Mouse (Mus musculus) layer of hippocampus, postnatal 36 days (tissue): ENCODE data around the gene Uevld. TPM values are rescaled to one million over a fixed set of nuclear protein-coding genes. Genes with fewer than 3 reads are reported as not detected.
A peak's percentile ranks its signal among the peaks of the same experiment; 100 is the strongest.
"Not testable (repeated sequence)": the region's sequence is repeated elsewhere in the genome, so short reads cannot be mapped to it uniquely, and the experiment has no call there.

Experiments
- DNase-seq, 2 experiments: peaks; one replicate each; pipeline ENCODE4 v3.0.0; 2022
- total RNA-seq, 2 experiments: library from RNA; stranded (reverse); gene quantifications; 2 replicates each; pipeline ENCODE4 v1.2.3; 2021

Uevld gene
- total RNA-seq = 10 to 100 TPM; 15.5 to 18.3 TPM

GRCm38 (mm10) chr7:46957831-46958691, at the start of gene Uevld:
TSS of gene Uevld (minus strand) at chr7:46958527.
- DNase-seq = peak; percentile 88 to 89

- DNase-seq = no peak
These were observed 49.5 kb upstream of the Uevld start for GRCm38 (mm10) chr7:47007818-47008167.

GRCm38 (mm10) chr7:47007109-47007780, 48.9 kb upstream of the Uevld start:
- no peak for DNase-seq

GRCm38 (mm10) chr7:47003411-47004115, 45.2 kb upstream of the Uevld start:
- no peak for DNase-seq

GRCm38 (mm10) chr7:47001900-47002275, 43.6 kb upstream of the Uevld start:
- DNase-seq = no peak

GRCm38 (mm10) chr7:47001125-47001899, 43.0 kb upstream of the Uevld start:
- DNase-seq = no peak

- DNase-seq = peak; percentile 32 to 33
These were observed 42.3 kb upstream of the Uevld start for GRCm38 (mm10) chr7:47000644-47000983.

GRCm38 (mm10) chr7:46999983-47000643, 41.8 kb upstream of the Uevld start:
- DNase-seq = no peak

GRCm38 (mm10) chr7:46998942-46999341, 40.6 kb upstream of the Uevld start:
- no peak for DNase-seq

GRCm38 (mm10) chr7:46997644-46998395, 39.5 kb upstream of the Uevld start:
- DNase-seq = no peak

GRCm38 (mm10) chr7:46997008-46997407, 38.7 kb upstream of the Uevld start:
- no peak for DNase-seq

GRCm38 (mm10) chr7:46995558-46995957, 37.2 kb upstream of the Uevld start:
- no peak for DNase-seq

GRCm38 (mm10) chr7:46993079-46993478, 34.8 kb upstream of the Uevld start:
- DNase-seq = no peak

GRCm38 (mm10) chr7:46989387-46989786, 31.1 kb upstream of the Uevld start:
- DNase-seq = not testable (repeated sequence)

- DNase-seq = no peak
These were observed 28.7 kb upstream of the Uevld start for GRCm38 (mm10) chr7:46987073-46987472.

GRCm38 (mm10) chr7:46986646-46987045, 28.3 kb upstream of the Uevld start:
- no peak for DNase-seq

- DNase-seq = no peak
These were observed 27.6 kb upstream of the Uevld start for GRCm38 (mm10) chr7:46985718-46986505.

- DNase-seq = no peak
These were observed 25.0 kb upstream of the Uevld start, which contains the start of gene Gm9999 for GRCm38 (mm10) chr7:46983280-46983679. TSS of gene Gm9999 (plus strand) at chr7:46983580.

GRCm38 (mm10) chr7:46975456-46975855, 17.1 kb upstream of the Uevld start:
- DNase-seq = no peak

GRCm38 (mm10) chr7:46974648-46975047, 16.3 kb upstream of the Uevld start:
- DNase-seq = no peak
